Mouse (Mus musculus) bone marrow, adult 2 months (tissue): ENCODE measurements around the gene Pard3.

Source experiments
- CTCF ChIP-seq: fragments of 200-500 bp; IDR thresholded peaks from 2 replicates; pipeline ENCODE4 v1.5.1; 2011; ENCODE audit warnings: low read length, control low read depth; ENCODE audit not compliant: control insufficient read depth, insufficient read depth
- POLR2A ChIP-seq: fragments of 200-500 bp; IDR thresholded peaks from 2 replicates; pipeline ENCODE4 v1.6.1; 2011; ENCODE audit warnings: low read depth, mild to moderate bottlenecking, control low read depth, low read length, borderline replicate concordance; ENCODE audit not compliant: control insufficient read depth

DNA sequence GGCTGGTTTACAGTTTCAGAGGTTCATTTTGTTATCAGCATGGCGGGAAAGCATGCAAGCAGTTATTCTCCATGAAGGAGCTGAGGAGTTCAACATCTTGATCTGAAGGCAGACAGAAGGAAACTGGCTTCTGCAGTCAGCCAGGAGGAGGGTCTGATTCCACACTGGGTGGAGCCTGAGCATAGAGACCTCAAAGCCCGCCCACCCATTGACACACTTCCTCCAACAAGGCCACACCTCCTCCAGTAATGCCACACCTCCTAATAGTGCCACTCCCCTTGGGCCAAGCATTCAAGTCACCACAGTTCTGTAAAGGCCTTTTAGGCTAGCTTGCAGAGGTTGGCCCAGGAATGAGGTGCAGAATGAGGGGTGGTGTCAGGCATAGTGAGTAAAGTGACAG is 478.5 kb downstream of the Pard3 start:
- TF ChIP-seq CTCF (no peak), POLR2A (no peak)
